In the genomic region with DNA sequence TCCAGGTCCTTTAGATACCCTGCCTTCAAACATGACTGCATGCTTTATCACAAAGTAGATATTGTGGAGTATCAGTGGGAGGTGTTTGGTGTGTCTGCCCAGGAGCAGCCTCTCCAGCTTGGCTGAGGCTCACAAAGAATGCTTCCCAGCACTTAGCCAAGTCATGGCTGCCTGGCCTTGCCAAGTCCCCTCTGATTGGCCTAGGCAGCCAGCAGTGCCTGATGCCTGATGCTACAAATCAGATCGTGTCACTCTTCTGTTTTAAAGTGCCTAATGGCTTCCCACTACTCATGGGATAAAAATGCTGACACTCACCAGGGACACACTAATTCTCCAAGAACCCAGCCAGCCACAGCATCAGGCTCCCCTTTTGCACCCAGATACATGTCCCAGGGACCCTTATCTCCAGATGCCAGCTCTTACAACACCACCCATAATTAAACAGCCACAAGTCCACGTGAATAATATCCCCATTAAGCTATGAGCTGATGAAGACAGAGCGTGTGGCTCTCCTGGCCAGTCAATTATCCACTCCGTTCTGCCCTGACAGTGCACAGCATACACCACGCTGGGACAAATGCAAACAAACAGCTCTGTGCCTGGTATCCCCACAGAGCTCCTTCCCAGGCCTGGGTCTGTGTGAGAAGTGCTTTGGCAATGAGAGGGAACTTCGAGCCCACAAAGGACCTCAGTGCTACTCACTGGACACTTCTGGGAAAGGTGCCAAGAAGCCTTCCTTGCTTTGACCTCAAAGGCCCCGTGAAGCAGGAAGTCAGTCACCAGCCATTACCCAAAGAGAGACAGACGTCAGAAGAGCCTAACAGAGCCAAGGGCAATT, we compare ENCODE assay signal across 8 mouse cellular contexts.
A peak's percentile ranks its signal among the peaks of the same experiment; 100 is the strongest.
DNase-seq lines count a peak whose midpoint lies in the region; ATAC-seq and TF ChIP-seq lines count a peak whose summit lies in the region.

No protein-coding gene starts in this region.

- peak; percentile 32 for DNase-seq in cerebellum, adult 9-10 months
- DNase-seq in cerebellum, adult 11-12 months, result no peak
- DNase-seq in adrenal gland, postnatal 14 days, result peak; percentile 84
- DNase-seq in gastrocnemius, postnatal 14 days, result peak; percentile 53
- DNase-seq in hindbrain, embryonic 14.5 days (ENCODE audit: low spot score), result peak; percentile 71
- DNase-seq in left cerebral cortex, postnatal 10 days (ENCODE audit: extremely low spot score in 1 of 2, low spot score in 2 of 2), result peak; percentile 79 to 83
- DNase-seq in lung, postnatal 36 days, result peak; percentile 95
- DNase-seq in spleen, adult 2 months (ENCODE audit: low read depth in 1 of 2, low spot score in 2 of 2), result peak; percentile 8 to 10

- H3K4me2 ChIP-seq in hindbrain, embryonic 14.5 days (replicated peaks), result no peak overlapping the region

- TF ChIP-seq POLR2A in spleen, adult 2 months (IDR thresholded peaks at IDR 0.05; ENCODE audit: low read depth, low read length), result no peak

- peaks cover 32% of the 10 kb centered on the region for H3K4me1 ChIP-seq in hindbrain, embryonic 14.5 days (replicated peaks; ENCODE audit: control insufficient read depth, insufficient read depth, low read length)
- no peaks in the 10 kb centered on the region; the same call in 1 of the 2 replicates for H3K4me1 ChIP-seq in spleen, adult 2 months (ENCODE audit: control insufficient read depth, insufficient read depth, insufficient read length)

- H3K9me3 ChIP-seq in hindbrain, embryonic 14.5 days (ENCODE audit: control insufficient read depth, low read length), result no peaks in the 10 kb centered on the region

- H3K9ac ChIP-seq in hindbrain, embryonic 14.5 days, result no peak overlapping the region

- intact Hi-C loops in gastrocnemius, postnatal 14 days (cut with DNase I; ENCODE audit: low total_unique reads), result no loop called here
- intact Hi-C loops in left cerebral cortex, postnatal 10 days (cut with DNase I), result no loop called here

- H3K36me3 ChIP-seq in hindbrain, embryonic 14.5 days (replicated peaks; ENCODE audit: control insufficient read depth, insufficient read depth), result 0 out of 2 replicates have a peak, but pooled peaks cover 5% of the 10 kb centered on the region
- H3K36me3 ChIP-seq in spleen, adult 2 months (ENCODE audit: control insufficient read depth, insufficient read depth, low read length), result no peaks in the 10 kb centered on the region

- peak; percentile 84 for ATAC-seq in hindbrain, embryonic 14.5 days (ENCODE audit: low FRiP score)

- H3K27me3 ChIP-seq in hindbrain, embryonic 14.5 days (ENCODE audit: control insufficient read depth, insufficient read depth, low read length), result no peaks in the 10 kb centered on the region
- no peaks in the 10 kb centered on the region for H3K27me3 ChIP-seq in spleen, adult 2 months (ENCODE audit: control insufficient read depth, insufficient read depth, low read length)

- no peak for TF ChIP-seq CTCF in spleen, adult 2 months (IDR thresholded peaks at IDR 0.05; ENCODE audit: extremely low read depth, insufficient read depth, insufficient read length, insufficient replicate concordance)

- H3K27ac ChIP-seq in hindbrain, embryonic 14.5 days, result peak overlapping the region; percentile 63
- H3K27ac ChIP-seq in spleen, adult 2 months (ENCODE audit: insufficient read depth, low read length), result peak overlapping the region; percentile 54; the same call in 1 of the 2 replicates

- WGBS in hindbrain, embryonic 14.5 days, result 21% methylated on average over 8 of the region's 8 CpGs
- 51% methylated on average over 8 of the region's 8 CpGs for WGBS in spleen, adult 2 months

- H3K4me3 ChIP-seq in hindbrain, embryonic 14.5 days (replicated peaks; ENCODE audit: low read length), result no peak overlapping the region
- H3K4me3 ChIP-seq in spleen, adult 2 months (ENCODE audit: extremely low read depth, insufficient read depth, insufficient read length), result no peak overlapping the region
